Mouse (Mus musculus): ENCODE data around the gene Lsm11.

- TF ChIP-seq EP300 (IDR thresholded peaks at IDR 0.05; ENCODE audit: insufficient read depth, low read depth, low read length), result no peak
- no peak for TF ChIP-seq POLR2A (IDR thresholded peaks at IDR 0.05; ENCODE audit: insufficient read depth, low read length)
- no peak for TF ChIP-seq CTCF (IDR thresholded peaks at IDR 0.05; ENCODE audit: low read depth, low read length)
Observed at GRCm38 (mm10) chr11:45966896-45967295, 22.2 kb upstream of the Lsm11 start.
